Mouse (Mus musculus) cerebellum, adult 18-20 months (tissue): ENCODE data around the gene Bend3.
A peak's percentile ranks its signal among the peaks of the same experiment; 100 is the strongest.
"Not testable (repeated sequence)": the region's sequence is repeated elsewhere in the genome, so short reads cannot be mapped to it uniquely, and the experiment has no call there.

ENCODE experiments used
- DNase-seq, 2 experiments: peaks; one replicate each; pipeline ENCODE4 v3.0.0; 2021

The Bend3 gene

GRCm38 (mm10) chr10:43481179-43481578 lies 2.5 kb downstream of the Bend3 start:
- DNase-seq: no peak

GRCm38 (mm10) chr10:43482021-43482420 lies 3.4 kb downstream of the Bend3 start:
- DNase-seq: no peak

- no peak for DNase-seq
Observed at GRCm38 (mm10) chr10:43483426-43483995, 4.9 kb downstream of the Bend3 start.

GRCm38 (mm10) chr10:43485751-43486268 lies 7.2 kb downstream of the Bend3 start:
- no peak for DNase-seq

- DNase-seq: no peak
Observed at GRCm38 (mm10) chr10:43487441-43488010, 8.9 kb downstream of the Bend3 start.

GRCm38 (mm10) chr10:43488258-43488657 lies 9.6 kb downstream of the Bend3 start:
- no peak for DNase-seq

GRCm38 (mm10) chr10:43489139-43489538 lies 10.5 kb downstream of the Bend3 start:
- no peak for DNase-seq

- no peak for DNase-seq
Observed at GRCm38 (mm10) chr10:43489550-43489949, 10.9 kb downstream of the Bend3 start.

- no peak for DNase-seq
Observed at GRCm38 (mm10) chr10:43490034-43490433, 11.4 kb downstream of the Bend3 start.

GRCm38 (mm10) chr10:43490846-43491245 lies 12.2 kb downstream of the Bend3 start:
- DNase-seq: no peak

GRCm38 (mm10) chr10:43502599-43502998 lies 24.0 kb downstream of the Bend3 start:
- peak; percentile 42 to 59 for DNase-seq

- DNase-seq: no peak
Observed at GRCm38 (mm10) chr10:43504291-43504690, 25.7 kb downstream of the Bend3 start.

- DNase-seq: no peak
Observed at GRCm38 (mm10) chr10:43507051-43507450, 28.4 kb downstream of the Bend3 start.

- no peak for DNase-seq
Observed at GRCm38 (mm10) chr10:43509228-43509627, 30.6 kb downstream of the Bend3 start.

GRCm38 (mm10) chr10:43512976-43513375 lies 34.3 kb downstream of the Bend3 start:
- no peak for DNase-seq

- no peak for DNase-seq
Observed at GRCm38 (mm10) chr10:43516992-43517660, 38.5 kb downstream of the Bend3 start.

GRCm38 (mm10) chr10:43517836-43518235 lies 39.2 kb downstream of the Bend3 start:
- DNase-seq: no peak

GRCm38 (mm10) chr10:43518368-43518767 lies 39.7 kb downstream of the Bend3 start:
- DNase-seq: no peak

GRCm38 (mm10) chr10:43519977-43520376 lies 41.3 kb downstream of the Bend3 start:
- no peak for DNase-seq

GRCm38 (mm10) chr10:43523931-43524330 lies 45.3 kb downstream of the Bend3 start, which contains the start of gene Gm9803:
Gene Gm9803 (plus strand): TSS chr10:43524084.
- not testable (repeated sequence) for DNase-seq

GRCm38 (mm10) chr10:43527283-43528269 lies 48.9 kb downstream of the Bend3 start:
- DNase-seq: no peak

GRCm38 (mm10) chr10:43534382-43534781 lies 55.8 kb downstream of the Bend3 start:
- no peak for DNase-seq

- DNase-seq: no peak
Observed at GRCm38 (mm10) chr10:43537652-43538051, 59.0 kb downstream of the Bend3 start.
